Mouse (Mus musculus) embryo, embryonic 10.5 days (tissue): Measurements from ENCODE around the gene Slc2a3.
"Not testable (repeated sequence)": the region's sequence is repeated elsewhere in the genome, so short reads cannot be mapped to it uniquely, and the experiment has no call there.

Experiments
- DNase-seq: peaks from one replicate; pipeline ENCODE4 v3.0.0-alpha.2; 2015; ENCODE audit warnings: low spot score

Gene Slc2a3

DNA sequence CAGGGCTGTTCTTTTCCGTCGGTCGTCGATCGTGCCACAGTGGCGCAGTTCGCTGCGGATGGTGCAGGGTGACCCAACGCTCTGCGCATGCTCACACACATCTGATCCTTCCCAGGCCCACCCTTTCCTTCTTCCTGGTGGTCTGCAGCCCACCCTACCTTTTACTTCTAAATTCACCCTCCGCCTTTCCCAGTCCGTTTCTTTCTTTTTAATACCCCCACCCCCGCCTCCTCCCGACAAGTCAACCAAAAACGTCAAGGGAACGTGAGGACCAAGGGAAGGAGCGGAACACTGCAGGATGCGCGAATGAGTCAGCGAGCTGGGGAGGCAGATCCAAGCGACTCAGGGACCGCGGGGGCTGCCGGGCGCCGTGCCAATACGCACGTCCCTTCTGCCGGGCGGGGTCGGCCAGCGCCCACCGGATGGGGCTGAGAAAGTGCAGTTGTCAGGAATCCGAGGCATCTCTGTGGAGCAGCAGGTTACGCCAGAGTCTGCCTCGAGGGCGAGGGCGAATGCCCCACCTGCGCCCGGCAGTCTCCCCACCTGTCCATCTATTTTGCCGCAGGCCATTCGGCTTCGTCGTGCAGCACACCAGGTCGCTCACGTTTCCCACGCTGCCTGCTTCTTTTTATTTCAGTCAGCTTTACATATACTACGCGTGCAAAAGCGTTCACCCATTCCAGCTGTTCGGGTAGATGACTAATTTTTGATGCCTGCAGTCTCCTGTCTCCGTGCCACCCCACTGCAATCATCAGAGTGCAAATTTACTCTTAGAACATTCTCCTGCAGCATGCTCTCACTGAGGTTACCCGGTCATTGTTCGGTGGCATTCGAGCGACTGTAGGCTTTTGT is 36.8 kb downstream of the Slc2a3 start:
- peak; percentile 83 for DNase-seq

DNA sequence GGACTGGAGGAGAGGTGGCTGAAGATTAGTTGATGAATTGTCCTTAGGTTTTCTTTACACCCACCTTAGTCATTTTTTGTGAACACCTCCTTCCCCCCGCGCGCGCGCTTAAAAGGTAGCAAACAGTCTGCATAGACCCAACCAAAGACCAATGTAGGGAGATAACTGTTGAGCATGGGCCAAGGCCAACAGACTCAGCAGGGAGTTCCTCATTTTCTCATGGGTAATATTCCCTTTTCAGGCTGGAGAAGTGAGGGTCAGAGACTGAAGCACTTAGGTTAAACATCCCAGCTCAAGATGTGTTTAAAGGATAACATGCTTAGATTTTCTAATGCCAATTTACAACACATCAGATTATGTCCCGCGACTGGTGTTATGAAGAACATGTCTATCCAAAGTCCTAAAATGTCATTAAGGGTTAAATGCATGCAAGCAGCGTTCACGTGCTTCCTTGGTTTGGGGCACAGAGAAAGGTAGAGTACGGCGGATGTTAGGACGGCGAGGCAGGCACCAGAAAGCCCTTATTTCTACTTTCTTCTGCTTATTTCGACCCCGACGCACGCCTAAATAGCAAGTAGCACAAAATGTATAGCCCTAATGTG is 37.5 kb downstream of the Slc2a3 start:
- no peak for DNase-seq

DNA sequence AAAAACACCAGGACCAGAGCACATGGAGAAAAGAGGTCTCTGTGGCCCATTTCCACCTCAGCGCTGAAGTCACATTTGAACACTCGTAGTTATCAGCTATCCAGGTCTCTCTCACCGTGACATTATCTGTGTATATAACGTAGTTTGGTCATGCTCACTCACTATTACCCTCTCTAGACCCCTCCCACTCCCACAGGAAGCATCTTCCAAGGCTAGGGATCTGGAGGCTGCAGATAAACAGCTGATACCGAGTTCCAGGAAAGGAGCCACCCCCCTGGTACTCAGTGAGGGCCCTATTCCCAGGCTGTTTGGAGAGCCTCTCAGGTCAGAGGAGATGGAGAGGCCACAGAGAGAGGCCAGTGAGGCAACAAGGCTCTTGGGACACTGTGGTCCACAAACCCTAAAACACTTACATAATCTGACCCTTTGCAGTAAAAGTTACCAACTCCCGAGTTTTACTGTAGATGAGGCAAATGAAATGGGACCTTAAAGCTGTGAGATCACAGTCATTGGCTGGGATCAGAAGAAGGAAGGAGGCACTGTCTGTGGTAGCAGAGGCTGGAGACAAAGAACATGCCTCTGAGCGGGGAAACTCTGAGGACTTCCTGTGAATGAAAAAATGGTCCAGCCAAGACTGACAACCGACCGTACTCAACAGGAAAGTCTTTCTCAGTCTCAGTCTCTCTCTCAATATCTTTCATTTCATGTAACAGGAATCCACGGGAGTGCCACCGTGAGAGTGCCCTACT is 38.3 kb downstream of the Slc2a3 start:
- DNase-seq = no peak

DNA sequence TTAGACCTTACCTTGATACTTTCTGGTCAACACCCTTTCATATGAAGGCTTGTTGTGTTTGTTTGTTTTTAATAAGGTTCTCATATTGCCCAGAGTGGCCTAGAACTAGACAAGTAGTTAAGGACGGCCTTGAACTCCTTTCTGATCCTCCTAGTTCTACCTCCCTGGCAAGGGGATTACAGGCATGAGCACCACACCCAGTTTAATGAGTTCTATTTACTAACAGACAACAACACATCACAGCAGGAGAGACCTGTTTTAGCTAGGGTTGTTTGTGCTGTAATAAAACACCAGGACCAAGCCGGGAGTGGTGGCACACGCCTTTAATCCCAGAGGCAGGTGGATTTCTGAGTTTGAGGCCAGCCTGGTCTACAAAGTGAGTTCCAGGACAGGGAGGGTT is 39.0 kb downstream of the Slc2a3 start:
- DNase-seq = no peak

DNA sequence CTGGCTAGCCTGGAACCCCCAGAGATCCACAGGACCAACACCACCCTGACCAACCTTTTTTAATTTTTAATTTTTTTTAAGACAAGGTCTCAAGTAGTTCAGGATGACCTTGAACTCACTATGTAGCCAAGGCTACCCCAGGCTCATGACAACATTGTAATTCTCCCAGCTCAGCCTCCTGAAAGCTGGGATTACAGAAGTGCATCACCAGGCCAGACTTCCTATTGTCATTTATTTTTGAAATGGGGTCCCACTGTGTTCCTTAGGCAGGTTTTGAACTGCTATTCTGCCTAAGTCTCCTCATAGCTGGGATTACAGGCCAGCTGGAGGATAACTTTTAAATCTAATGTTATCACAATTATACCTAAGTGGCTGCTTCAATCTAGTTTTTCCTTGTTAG is 39.5 kb downstream of the Slc2a3 start:
- DNase-seq = no peak

DNA sequence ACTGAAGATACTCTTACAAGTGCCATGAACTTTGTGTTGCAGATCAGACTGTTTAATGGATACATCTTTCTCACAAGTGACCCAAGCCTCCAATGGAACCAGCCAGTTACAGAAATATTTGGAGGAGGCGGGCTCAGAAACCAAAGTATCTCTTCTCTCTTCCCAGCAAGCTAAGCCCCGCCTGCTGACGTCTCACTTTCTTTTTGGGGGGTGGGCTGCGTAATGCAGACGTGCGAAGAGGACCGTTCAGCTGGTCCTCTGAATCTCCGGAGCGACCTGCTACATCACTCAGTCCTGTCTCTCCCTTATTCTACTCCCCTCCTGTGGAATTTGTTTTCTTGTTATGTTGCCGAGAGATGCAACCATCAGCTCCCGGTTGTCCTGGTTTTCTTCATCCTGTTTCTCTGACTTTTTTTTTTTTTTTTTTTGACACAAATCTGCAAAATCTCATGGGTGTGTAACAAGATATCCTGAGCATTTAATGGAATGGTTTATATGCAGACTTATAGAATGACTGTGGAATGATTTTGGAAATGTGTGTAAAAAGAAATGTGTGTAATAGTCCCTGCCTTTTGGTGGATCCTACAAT is 40.3 kb downstream of the Slc2a3 start:
- peak; percentile 95 for DNase-seq

DNA sequence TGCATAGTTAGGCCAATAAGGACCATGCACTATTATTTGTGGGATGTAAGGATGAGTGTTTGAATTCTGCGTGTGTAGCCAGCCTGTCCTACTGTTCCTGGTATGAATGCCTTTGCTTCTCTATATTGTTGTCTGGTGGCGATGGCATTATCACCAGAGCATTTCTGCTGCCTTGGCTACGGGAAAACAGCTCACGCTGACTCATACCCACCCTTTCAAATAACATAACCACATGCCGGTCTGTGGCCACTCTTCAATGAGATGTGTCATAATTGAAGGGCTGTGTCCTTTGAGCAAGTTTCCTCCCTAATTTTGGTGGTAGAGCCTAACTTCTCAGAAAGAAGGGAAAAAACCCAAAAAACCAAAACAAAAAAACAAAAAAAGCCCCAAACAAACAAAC is 42.7 kb downstream of the Slc2a3 start:
- DNase-seq = no peak

DNA sequence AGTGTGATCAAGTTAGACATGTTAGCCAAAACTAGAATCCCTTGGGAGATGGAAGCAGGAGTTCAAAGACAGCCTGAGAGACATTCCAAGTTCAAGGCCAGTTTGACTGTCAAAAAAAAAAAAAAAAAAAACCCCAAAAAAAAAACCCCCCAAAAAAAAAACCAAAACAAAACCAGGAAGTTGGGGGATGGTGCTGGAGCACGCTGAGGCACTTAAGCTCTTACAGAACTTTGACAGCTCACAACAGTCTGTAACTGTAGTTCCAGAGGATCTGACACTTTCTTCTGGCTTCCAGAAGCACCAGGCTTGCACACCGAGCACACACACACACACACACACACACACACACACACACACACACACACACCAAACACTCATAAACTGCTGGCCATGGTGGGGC is 45.5 kb downstream of the Slc2a3 start:
- no peak for DNase-seq

DNA sequence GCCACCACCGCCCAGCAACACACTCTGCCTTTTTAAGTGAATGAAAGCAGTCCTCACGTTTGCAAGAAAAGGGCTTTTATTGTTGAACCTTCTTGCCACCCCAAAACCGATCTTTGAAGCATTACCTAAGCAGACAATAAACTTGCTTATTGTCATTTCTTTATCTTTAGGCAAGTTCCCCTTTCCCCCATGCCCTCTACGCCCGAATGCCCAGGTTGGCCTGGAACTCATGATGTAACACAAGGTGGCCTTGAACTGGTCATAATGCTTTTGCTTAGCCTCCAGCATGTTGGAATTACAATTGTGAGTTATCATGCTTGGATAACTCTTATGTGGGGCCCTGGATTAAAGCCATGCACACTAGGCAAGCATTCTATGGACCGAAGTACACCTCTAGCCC is 50.9 kb downstream of the Slc2a3 start:
- no peak for DNase-seq

DNA sequence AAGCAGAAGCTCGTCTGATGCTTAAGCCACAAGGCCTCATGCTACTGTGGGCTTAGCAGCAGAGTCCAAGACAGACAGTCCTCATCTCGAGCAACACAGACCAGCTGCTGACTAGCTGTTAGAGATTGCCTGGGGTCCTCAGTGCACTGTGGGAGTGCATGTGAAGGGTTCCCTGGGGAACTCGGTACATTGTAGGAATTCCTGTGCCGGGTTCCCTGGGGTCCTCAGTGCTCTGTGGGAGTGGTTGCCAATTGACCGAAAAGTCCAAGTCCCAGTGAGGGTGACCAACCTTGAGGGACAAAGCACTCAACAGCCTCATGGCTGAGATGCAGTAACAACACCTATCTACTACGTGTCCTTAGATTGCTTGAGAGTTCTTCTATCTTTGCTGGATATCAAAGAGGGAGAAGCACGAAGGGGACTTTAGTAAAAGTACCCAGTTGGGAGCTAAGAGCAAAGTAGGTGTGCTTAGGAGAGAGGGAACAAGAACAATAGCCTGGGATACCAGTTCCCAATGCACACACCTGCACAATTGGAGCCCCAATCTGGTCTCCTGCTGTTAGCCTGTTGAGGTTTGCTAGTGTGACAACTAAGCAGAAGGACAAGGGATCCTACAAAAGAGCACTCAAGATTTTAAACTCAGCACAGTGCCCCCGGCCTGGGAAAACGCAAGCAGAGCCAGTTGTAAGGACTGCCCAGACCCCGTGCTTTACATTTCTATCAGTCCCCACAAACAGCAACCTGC is 56.8 kb downstream of the Slc2a3 start:
- peak; percentile 36 for DNase-seq

DNA sequence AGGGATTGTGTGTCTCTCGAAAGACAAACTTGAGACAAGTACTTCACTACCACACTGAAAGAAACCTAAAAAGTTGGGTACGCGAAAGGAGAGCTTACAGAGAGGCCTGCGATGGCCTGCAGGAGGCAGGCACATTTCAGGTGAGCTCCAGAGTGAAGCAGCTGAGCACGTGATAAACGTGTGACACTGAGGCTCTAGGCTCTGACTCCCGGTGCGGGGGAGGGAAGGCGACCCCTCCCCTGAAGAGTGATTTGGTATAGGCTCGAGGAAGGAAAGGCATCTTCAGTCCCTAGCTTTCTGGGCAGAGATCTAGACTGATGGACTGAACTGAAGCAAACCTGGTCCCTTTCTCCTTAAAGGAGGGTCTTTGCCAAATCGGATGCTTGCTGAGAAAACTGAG is 58.1 kb downstream of the Slc2a3 start:
- DNase-seq = no peak

DNA sequence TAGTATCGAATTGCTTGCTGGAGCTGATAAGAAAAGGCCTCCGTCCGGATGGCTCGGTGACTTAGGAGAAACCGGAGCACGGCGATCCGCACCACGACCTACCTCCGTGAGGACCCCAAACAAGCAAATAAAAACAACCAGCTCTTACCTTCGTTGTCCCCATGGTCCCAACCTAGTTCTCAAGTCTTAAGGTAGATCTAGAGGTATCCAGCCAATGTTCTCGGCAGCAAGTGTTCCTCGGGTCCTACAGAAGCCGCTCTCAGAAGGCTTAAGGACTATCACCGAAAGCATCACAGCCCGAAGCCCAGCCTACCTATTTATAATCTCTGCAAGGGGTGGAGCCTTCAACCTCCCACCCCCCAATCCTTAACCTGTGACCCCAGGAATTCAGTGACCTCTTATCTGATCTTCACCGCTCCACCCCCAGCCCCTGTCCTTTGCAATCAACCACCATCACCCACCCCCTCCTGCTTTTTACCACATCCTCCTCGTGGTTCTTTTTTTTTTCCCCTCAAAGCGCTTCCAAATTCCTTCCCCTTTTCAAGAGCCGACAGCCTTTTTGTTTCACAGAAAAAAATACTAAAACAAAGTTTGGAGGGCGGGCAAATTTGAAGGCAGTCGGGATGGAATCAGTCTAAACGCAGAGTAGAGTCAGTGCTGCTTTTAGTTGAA is 59.1 kb downstream of the Slc2a3 start:
- peak; percentile 78 for DNase-seq

DNA sequence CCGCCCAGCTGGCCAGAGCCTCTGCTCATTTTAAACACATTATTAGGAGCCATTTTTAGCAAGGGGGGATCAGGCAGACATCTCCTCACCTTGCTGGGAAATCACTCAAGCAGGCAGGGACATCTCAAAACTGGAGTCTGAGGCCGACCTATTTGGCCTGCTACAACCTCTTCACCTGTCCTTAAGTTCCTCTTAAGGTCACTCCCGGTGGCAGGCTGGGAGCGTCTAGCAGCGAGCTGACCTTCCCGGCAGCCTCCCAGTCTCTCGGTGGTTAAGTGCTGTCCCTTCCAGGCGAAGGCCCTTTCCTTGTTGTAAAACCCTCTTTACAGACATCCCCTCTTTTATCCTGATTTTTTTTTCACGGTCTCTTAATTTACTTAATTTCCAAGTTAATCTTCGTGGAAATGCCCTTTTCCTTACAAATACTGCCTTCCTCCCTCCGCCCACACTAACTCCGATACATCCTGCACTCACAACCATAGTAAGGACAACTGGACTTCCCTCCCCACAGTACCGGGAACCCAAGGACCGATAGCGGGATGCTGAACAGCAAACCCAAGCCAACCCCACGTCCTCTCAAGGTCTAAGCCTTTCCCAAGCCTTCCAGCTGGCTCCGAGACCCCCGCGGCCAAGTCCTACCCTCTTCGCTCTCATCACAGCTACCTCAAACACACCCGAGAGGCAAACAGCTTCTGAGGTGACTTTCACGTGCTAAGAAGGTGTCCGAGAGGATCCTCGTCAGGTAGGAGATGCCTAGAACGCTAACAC is 59.8 kb downstream of the Slc2a3 start:
- DNase-seq = peak; percentile 32

DNA sequence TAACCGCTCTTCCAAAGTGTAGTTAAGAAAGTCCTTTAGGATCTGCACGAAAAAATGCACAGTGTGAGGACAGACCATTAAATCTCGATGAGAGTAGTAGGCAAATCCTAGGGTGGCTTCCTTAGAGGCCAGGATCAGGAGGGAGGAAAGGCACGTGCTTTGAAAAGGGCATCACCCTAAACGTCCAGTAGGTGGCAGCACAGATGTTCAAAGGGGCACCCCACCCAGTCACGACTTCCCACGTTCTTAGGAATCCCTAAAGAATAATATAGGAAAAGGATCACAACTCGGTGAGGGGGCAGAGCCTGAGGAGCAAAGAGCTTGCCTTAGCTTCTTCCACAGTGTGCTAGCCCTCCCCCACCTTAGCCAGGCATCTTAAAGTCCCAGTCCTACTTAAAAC is 61.5 kb downstream of the Slc2a3 start:
- DNase-seq = peak; percentile 92

DNA sequence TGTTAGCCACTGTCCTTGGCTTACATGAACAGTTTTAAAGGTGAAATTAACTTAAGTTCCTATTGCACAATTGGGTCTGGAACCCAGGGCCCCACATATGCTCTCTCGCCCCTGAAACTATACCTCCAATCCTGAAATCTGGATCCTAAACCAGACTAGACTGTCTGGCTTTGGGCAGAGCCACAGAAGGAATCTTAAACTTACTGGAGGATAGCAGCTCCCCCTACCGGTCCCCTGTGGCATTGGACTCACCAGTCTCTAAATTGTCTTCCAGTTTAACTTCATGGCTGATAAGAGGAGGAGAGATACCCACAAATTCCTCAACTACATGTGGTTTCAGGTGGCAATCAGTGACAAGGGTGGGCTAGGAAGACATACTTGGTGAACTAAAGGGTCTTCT is 81.5 kb downstream of the Slc2a3 start:
- DNase-seq = peak; percentile 80

DNA sequence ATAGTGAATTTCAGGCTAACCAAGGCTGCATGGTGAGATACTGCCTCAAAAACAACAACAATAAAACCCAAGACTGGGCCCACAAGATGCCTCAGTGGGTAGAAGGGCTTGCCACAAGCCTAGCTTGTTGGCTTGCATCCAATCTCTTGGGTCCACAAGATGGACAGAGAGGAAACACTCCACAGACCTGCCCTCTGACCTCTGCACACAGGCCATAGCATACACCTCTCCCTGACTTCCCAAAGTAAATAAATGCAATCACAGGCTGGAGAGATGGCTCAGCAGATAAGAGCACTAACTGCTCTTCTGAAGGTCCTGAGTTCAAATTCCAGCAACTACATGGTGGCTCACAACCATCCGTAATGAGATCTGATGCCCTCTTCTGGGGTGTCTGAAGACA is 83.2 kb downstream of the Slc2a3 start:
- DNase-seq = not testable (repeated sequence)

DNA sequence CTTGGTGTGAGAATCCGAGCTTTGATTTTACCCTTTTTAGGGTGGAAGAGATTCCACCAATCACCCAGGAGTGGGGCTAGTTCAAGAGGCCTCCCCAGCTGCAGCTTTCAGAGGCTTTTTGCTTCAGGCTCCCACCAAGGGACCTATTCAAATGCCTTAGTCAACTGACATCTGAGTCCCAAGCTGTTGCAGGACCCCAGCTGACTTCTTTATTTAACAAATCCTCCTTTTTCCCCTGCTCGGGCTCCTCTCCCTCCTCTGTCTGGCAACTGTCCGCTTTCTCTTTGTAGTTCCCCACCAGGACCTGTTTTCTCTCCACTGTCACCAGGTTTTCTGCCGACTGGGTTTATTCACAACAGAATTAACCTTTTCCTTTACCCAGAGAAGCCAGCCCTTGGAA is 85.6 kb downstream of the Slc2a3 start:
- peak; percentile 36 for DNase-seq

DNA sequence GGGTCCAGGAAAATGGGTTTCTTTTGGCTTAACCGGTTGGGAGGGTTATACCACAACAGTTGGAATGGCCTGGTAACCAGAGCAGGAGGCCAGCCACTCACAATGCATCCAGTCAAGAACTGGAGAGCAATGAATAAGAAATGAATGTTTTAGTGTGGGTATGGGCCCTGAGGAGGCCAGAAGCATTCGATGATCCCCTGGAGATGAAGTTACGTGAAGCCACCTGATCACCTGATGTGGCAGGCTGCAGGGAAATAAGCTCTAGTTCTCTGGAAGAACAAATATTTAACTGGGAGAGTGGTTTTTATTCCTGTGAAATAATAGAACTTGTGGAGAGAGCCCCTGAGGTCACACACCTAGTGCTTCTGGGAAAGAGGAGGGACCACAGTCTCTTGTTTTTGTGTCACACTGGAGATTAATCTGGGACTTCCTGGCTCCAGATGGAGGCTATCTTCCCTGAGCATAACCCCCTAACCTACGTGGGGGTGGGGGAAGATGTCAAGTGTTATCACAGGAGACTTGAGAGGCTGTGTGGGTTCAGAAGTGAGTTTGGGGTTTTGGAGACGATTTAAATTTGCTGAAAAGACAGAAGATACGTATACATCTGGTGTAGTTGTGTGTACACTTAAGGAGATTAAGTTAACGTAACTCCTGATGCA is 86.6 kb downstream of the Slc2a3 start:
- DNase-seq = no peak

DNA sequence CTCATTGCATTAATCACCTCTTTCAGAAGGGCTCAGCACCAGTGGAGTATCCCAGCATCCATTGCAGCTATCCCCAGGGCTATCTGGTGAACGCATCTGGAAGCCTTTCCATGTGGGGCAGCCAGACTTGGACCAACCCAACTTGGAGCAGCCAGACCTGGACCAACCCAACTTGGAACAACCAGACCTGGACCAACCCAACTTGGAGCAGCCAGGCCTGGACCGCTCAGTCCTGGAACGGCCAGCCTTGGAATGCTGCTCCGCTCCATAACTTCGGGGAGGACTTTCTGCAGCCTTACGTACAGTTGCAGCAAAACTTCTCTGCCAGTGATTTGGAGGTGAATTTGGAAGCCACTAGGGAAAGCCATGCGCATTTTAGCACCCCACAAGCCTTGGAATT is 88.3 kb downstream of the Slc2a3 start:
- not testable (repeated sequence) for DNase-seq

DNA sequence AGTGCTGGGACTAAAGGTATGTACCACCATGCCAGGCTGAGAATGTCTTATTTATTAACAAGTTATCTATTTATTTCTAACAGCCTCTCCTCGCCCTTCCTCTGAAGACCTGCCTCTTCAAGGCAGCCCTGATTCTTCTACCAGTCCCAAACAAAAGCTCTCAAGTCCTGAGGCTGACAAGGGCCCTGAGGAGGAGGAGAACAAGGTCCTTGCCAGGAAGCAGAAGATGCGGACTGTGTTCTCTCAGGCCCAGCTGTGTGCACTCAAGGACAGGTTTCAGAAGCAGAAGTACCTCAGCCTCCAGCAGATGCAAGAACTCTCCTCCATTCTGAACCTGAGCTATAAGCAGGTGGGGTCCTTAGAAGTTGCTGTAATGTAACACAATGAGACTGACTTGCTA is 90.0 kb downstream of the Slc2a3 start:
- DNase-seq = no peak
